Mouse (Mus musculus): ENCODE results near the gene Wwc2. TPM values are rescaled to one million over a fixed set of nuclear protein-coding genes. Genes with fewer than 3 reads are reported as not detected.
A peak's percentile ranks its signal among the peaks of the same experiment; 100 is the strongest.

The Wwc2 gene
- polyA plus RNA-seq, 1 experiment from 2014 or later: 17.1 TPM

DNA sequence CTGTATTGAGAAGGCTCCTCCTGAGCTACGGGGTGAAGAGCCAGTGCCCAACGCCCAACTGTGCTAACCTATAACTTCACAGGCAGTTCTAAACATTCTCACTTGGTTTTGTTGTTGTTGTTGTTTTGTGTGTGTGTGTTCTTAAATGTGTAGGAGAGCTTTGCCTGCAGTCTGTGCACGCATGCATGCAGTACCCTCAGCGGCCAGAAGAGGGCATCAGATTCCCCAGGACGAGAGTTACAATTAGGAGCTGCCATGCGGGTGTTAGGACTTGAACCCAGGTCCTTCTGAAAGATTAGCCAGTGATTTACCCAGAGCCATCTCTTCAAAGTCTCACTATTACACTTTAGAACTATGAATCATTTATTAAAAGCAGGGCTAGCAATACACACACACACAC is 12.0 kb downstream of the Wwc2 start:
- ATAC-seq (ENCODE audit: insufficient read depth) (no peak), DNase-seq (peak; percentile 33)
- no peak overlapping the region for H3K27ac ChIP-seq (ENCODE audit: low read depth)
- H3K4me2 ChIP-seq: no peak overlapping the region
- H3K9ac ChIP-seq: no peak overlapping the region
- 87% methylated on average over 6 of the region's 6 CpGs for WGBS
- H3K27me3 ChIP-seq (ENCODE audit: insufficient read depth, low read length): no peaks in the 10 kb centered on the region
- no peaks in the 10 kb centered on the region for H3K9me3 ChIP-seq (ENCODE audit: low read depth, low read length)
- H3K4me3 ChIP-seq (ENCODE audit: low read depth, low read length): no peak overlapping the region
- peaks cover 5% of the 10 kb centered on the region; the same call in 1 of the 2 replicates for H3K4me1 ChIP-seq (ENCODE audit: insufficient read depth)
- H3K36me3 ChIP-seq (ENCODE audit: insufficient read depth): 0 out of 2 replicates have a peak, but pooled peaks cover 10% of the 10 kb centered on the region
- TF ChIP-seq CTCF (IDR thresholded peaks at IDR 0.05; ENCODE audit: low read depth): peak; percentile 65

DNA sequence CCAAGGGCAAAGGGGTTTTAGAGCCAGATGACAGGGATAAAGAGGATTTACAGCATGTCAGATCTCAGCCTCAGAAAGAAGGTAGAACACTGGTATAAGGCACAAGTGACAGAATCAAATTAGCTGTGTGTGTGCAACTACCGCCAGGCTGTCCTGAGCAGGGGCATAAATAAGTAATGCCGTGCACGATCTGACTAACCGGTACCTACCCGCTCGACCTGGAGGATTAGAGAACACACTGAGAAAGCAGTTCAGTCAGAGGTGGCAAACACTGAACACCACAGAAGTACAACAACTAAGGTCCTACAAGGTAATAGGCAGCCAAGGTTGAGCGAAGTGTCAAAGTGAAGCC is 15.8 kb downstream of the Wwc2 start:
- no peaks in the 10 kb centered on the region for H3K27me3 ChIP-seq (ENCODE audit: insufficient read depth, low read length)
- ATAC-seq (ENCODE audit: insufficient read depth): peak; percentile 33
- peak overlapping the region; percentile 21; the same call in 1 of the 2 replicates for H3K27ac ChIP-seq (ENCODE audit: low read depth)
- no peak overlapping the region for H3K9ac ChIP-seq
- H3K4me1 ChIP-seq (ENCODE audit: insufficient read depth): peaks cover 5% of the 10 kb centered on the region; the same call in 1 of the 2 replicates
- H3K4me2 ChIP-seq: peak overlapping the region; percentile 56
- H3K4me3 ChIP-seq (ENCODE audit: low read depth, low read length): peak overlapping the region; percentile 16
- WGBS: 43% methylated on average over 7 of the region's 7 CpGs
- H3K9me3 ChIP-seq (ENCODE audit: low read depth, low read length): no peaks in the 10 kb centered on the region
- H3K36me3 ChIP-seq (ENCODE audit: insufficient read depth): 0 out of 2 replicates have a peak, but pooled peaks cover 5% of the 10 kb centered on the region
- TF ChIP-seq CTCF (IDR thresholded peaks at IDR 0.05; ENCODE audit: low read depth): no peak
- no peak for DNase-seq

DNA sequence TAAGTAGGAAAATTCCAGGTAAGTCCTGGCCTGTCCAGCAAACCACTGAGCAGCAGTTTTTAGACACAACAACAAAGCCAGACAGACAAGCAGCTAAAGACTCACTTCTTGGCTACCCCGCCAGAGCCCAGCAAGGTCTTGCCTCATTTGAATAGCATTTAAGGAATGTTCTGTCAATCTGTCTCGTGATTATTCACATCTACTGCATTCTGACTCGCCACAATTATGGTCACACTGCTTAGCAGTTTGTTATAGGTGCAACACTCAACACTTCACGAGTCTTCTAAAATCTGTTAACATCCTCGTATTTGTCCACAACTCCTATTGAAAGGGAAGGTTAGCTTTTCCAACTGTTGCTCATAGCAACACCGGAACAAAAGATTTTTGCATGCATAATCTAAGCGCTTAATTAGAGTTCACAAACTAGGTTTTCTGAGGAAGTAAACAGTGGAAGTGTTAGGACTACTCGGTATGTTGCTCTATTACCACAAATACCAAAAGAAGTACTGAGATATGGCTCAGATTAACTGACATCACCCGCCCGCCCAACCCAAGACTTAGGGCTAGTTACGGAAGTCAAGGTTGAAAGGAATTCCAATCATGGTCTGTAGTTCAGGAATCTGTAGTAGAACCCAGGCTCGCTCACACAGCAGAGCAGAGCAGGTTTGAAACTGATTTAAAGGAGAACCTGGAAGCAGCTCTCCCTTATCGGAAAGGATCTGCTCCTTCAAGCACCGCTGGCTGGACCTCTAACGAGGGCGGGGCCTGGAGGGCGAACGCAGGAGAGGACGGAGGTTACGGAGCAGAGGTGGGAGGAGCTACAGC is 16.4 kb downstream of the Wwc2 start:
- peak overlapping the region; percentile 16 for H3K4me3 ChIP-seq (ENCODE audit: low read depth, low read length)
- H3K9me3 ChIP-seq (ENCODE audit: low read depth, low read length): no peaks in the 10 kb centered on the region
- H3K36me3 ChIP-seq (ENCODE audit: insufficient read depth): 0 out of 2 replicates have a peak, but pooled peaks cover 2% of the 10 kb centered on the region
- no peak overlapping the region for H3K9ac ChIP-seq
- ATAC-seq (ENCODE audit: insufficient read depth) (peak; percentile 70), DNase-seq (peak; percentile 60)
- WGBS: 32% methylated on average over 20 of the region's 20 CpGs
- TF ChIP-seq CTCF (IDR thresholded peaks at IDR 0.05; ENCODE audit: low read depth): no peak
- peaks cover 5% of the 10 kb centered on the region; the same call in 1 of the 2 replicates for H3K4me1 ChIP-seq (ENCODE audit: insufficient read depth)
- peak overlapping the region; percentile 56 for H3K4me2 ChIP-seq
- H3K27ac ChIP-seq (ENCODE audit: low read depth): peak overlapping the region; percentile 38; the same call in 1 of the 2 replicates
- H3K27me3 ChIP-seq (ENCODE audit: insufficient read depth, low read length): no peaks in the 10 kb centered on the region

- ATAC-seq (ENCODE audit: insufficient read depth): no peak
- no peaks in the 10 kb centered on the region for H3K27me3 ChIP-seq (ENCODE audit: insufficient read depth, low read length)
- no peak for TF ChIP-seq CTCF (IDR thresholded peaks at IDR 0.05; ENCODE audit: low read depth)
- WGBS: 65% methylated on average over 2 of the region's 2 CpGs
- H3K9me3 ChIP-seq (ENCODE audit: low read depth, low read length): no peaks in the 10 kb centered on the region
- H3K4me1 ChIP-seq (ENCODE audit: insufficient read depth): peaks cover 5% of the 10 kb centered on the region; the same call in 1 of the 2 replicates
- no peak overlapping the region for H3K4me2 ChIP-seq
- DNase-seq: no peak
- no peak overlapping the region for H3K27ac ChIP-seq (ENCODE audit: low read depth)
- no peak overlapping the region for H3K9ac ChIP-seq
- no peaks in the 10 kb centered on the region for H3K36me3 ChIP-seq (ENCODE audit: insufficient read depth)
- no peak overlapping the region for H3K4me3 ChIP-seq (ENCODE audit: low read depth, low read length)
Observed at GRCm38 (mm10) chr8:47971121-47971520, 19.6 kb downstream of the Wwc2 start.

DNA sequence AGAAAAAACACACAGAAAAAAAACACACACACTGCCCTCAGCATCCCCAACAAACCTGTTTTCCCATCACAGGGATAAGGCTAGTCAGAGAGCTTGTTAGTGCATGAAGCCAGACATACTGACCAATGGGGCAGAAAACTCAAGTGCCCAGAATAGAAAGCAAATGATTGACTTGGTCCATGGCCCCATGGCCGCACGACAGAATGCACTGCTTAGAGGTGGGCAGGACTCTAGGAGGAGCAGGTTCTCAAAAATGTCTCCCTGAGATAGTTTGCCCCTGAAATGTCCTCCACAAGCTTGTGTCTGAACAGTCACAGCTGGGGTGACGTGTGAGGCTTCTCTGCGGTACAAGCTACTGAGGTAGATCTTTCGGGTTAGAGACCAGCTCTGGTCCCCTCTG is 20.1 kb downstream of the Wwc2 start:
- no peak for TF ChIP-seq CTCF (IDR thresholded peaks at IDR 0.05; ENCODE audit: low read depth)
- 75% methylated on average over 5 of the region's 5 CpGs for WGBS
- DNase-seq (no peak), ATAC-seq (ENCODE audit: insufficient read depth) (no peak)
- no peaks in the 10 kb centered on the region for H3K9me3 ChIP-seq (ENCODE audit: low read depth, low read length)
- no peak overlapping the region for H3K4me2 ChIP-seq
- H3K27me3 ChIP-seq (ENCODE audit: insufficient read depth, low read length): no peaks in the 10 kb centered on the region
- no peaks in the 10 kb centered on the region for H3K36me3 ChIP-seq (ENCODE audit: insufficient read depth)
- H3K4me1 ChIP-seq (ENCODE audit: insufficient read depth): peaks cover 5% of the 10 kb centered on the region; the same call in 1 of the 2 replicates
- H3K4me3 ChIP-seq (ENCODE audit: low read depth, low read length): no peak overlapping the region
- H3K27ac ChIP-seq (ENCODE audit: low read depth): no peak overlapping the region
- no peak overlapping the region for H3K9ac ChIP-seq

GRCm38 (mm10) chr8:47967045-47967920 is 23.4 kb downstream of the Wwc2 start:
- Histone ChIP-seq H3K4me2 (no peak overlapping the region), H3K4me3 (ENCODE audit: low read depth, low read length) (no peak overlapping the region), H3K36me3 (ENCODE audit: insufficient read depth) (no peaks in the 10 kb centered on the region), H3K9ac (no peak overlapping the region), H3K9me3 (ENCODE audit: low read depth, low read length) (no peaks in the 10 kb centered on the region), H3K27ac (ENCODE audit: low read depth) (no peak overlapping the region), H3K4me1 (ENCODE audit: insufficient read depth) (0 out of 2 replicates have a peak, but pooled peaks cover 4% of the 10 kb centered on the region), H3K27me3 (ENCODE audit: insufficient read depth, low read length) (no peaks in the 10 kb centered on the region)
- no peak for TF ChIP-seq CTCF (IDR thresholded peaks at IDR 0.05; ENCODE audit: low read depth)
- WGBS: 60% methylated on average over 20 of the region's 20 CpGs
- no peak for ATAC-seq (ENCODE audit: insufficient read depth)
- DNase-seq: no peak

DNA sequence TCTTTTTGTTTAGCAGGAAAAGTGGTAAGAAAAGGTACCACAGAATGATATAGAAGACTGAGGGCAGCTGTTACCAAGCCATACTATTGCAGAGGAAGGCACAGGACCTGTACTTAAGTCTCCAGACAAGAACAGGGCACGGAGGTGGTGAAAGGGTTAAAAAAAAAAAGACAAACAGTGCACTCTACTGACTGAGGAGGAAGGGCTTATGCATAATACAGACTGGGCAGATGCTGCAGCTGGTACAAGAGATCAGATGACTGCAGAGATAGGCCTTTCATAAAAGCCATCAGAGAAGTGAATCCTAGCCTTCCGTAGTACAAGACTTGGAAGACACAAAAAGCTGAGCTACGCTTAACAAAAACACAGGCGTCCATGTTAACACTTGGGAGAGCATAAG is 28.2 kb downstream of the Wwc2 start:
- no peak overlapping the region for H3K9ac ChIP-seq
- no peaks in the 10 kb centered on the region for H3K36me3 ChIP-seq (ENCODE audit: insufficient read depth)
- no peak overlapping the region for H3K4me3 ChIP-seq (ENCODE audit: low read depth, low read length)
- no peak for TF ChIP-seq CTCF (IDR thresholded peaks at IDR 0.05; ENCODE audit: low read depth)
- 68% methylated on average over 4 of the region's 4 CpGs for WGBS
- H3K4me2 ChIP-seq: no peak overlapping the region
- no peaks in the 10 kb centered on the region for H3K9me3 ChIP-seq (ENCODE audit: low read depth, low read length)
- DNase-seq: no peak
- no peaks in the 10 kb centered on the region for H3K27me3 ChIP-seq (ENCODE audit: insufficient read depth, low read length)
- 0 out of 2 replicates have a peak, but pooled peaks cover 4% of the 10 kb centered on the region for H3K4me1 ChIP-seq (ENCODE audit: insufficient read depth)
- no peak for ATAC-seq (ENCODE audit: insufficient read depth)
- H3K27ac ChIP-seq (ENCODE audit: low read depth): no peak overlapping the region

Data from lung, embryonic 14.5 days (tissue).